Mouse (Mus musculus): ENCODE data around the gene Gm20481.
"Not testable (repeated sequence)": the region's sequence is repeated elsewhere in the genome, so short reads cannot be mapped to it uniquely, and the experiment has no call there.

GRCm38 (mm10) chr17:34995927-34996326 lies 26.2 kb downstream of the Gm20481 start:
- TF ChIP-seq POLR2A (IDR thresholded peaks at IDR 0.05; ENCODE audit: control insufficient read depth, low read depth, low read length); CTCF (IDR thresholded peaks at IDR 0.05; ENCODE audit: control insufficient read depth, insufficient read depth, insufficient replicate concordance, low read depth, low read length): not testable (repeated sequence)

All from testis, adult 2 months (tissue).